Mouse (Mus musculus): ENCODE data around the gene L3mbtl3.

The L3mbtl3 gene

GRCm38 (mm10) chr10:26375790-26376545 is at the start of gene L3mbtl3:
Gene L3mbtl3, minus strand, starts transcription at chr10:26375971.
- CTCF ChIA-PET = interaction anchor here (0.7 kb wide), 1 partner anchor 11 kb away, joined by 6 read pairs; no protein-coding TSS in a partner anchor

- CTCF ChIA-PET = interaction anchor here (0.8 kb wide), 1 partner anchor 72 kb away, joined by 14 read pairs; no protein-coding TSS in a partner anchor
Measured at GRCm38 (mm10) chr10:26421168-26421567, 45.4 kb upstream of the L3mbtl3 start.

GRCm38 (mm10) chr10:26388656-26389055 is 12.9 kb upstream of the L3mbtl3 start:
- CTCF ChIA-PET = no interaction called here

DNA sequence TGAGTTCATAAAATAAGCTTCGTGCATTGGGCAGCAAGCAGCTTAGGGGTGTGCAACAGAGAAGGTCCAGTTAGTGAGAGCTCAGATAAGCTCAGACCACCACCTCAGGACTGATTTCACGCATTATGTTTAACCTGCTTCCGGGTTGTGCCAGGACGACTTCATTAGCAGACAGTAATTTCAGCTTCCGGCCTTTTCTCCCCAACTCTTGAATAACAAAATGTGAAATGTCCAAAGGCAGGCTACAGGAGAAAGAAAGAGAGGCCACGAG is 1.5 kb upstream of the L3mbtl3 start:
- CTCF ChIA-PET = no interaction called here

GRCm38 (mm10) chr10:26376546-26377331 is 968 bp upstream of the L3mbtl3 start:
- CTCF ChIA-PET = no interaction called here

- CTCF ChIA-PET = interaction anchor here (0.6 to 0.7 kb wide), 2 partner anchors 10 to 60 kb away, joined by 3 to 6 read pairs; no protein-coding TSS in a partner anchor
Measured at GRCm38 (mm10) chr10:26375351-26375751, 420 bp downstream of the L3mbtl3 start.

DNA sequence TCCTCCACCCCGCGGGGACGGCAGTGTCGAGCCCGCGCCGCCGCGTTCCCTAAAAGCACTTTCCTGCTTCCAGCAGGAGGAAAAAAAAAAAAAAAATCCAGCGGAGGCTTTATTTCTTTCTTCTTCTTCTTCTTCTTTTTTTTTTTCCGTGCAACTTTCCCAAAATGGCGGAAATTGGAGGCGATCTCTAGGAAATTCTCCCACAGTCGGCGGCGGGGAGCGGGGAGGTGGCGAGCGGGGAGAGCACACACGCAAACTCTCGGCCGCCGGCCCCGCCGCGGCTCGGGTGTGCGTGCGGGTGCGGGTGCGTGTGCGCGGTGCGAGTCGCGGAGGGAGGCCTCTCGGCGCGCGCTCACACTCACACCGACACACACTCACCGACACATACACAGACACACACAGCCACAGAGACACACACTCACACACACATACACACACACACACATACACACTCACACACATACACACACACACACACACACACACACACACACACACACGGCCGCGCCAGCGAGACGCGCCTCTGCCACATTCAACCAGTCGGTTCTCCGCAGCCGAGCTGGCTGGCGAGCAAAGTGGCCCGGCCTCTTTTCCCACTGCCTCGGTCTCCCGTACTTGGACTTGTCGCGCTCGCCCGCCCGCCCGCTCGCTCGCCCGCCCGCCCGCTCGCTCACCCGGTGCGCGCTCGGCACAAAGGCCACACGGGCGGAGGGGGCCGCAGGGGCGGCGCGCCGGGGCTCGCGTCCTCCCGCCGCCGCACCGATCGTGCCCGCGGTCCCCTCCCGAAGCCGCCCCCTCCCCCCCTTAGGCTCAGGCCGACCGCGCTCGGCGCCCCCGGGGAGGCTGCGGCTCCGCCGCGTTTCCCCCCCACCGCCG is 1.1 kb downstream of the L3mbtl3 start:
- CTCF ChIA-PET = interaction anchor here (0.6 to 0.7 kb wide), 2 partner anchors 10 to 59 kb away, joined by 3 to 6 read pairs; no protein-coding TSS in a partner anchor

DNA sequence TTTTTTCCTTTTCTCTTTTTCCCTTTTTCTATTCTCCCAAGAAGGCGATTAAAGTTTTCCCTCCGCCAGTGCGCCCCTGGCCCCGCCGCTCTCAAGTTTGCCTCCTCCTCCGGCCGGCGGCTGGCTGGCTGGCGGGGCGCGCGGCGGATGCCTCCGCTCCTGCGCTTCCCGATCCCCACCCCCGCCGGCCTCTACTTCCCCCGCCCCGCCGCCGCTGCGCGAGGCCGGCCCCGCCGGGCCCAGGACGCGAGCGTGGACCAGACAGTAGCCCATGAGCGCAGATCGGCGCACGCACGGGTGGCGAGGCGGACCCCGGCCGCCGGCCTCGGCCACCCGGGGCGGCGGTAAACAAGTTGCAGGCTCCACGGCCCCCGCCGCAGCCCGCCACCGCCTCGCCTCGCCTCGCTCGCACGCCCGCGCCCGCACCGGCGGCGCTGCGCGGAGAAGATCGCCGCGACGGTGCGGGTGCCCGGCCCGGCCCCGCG is 1.8 kb downstream of the L3mbtl3 start:
- CTCF ChIA-PET = interaction anchor here (0.6 to 1.6 kb wide), 2 partner anchors 379 to 409 kb away, joined by 3 to 7 read pairs; partner anchors contain the start of gene Arhgap18

DNA sequence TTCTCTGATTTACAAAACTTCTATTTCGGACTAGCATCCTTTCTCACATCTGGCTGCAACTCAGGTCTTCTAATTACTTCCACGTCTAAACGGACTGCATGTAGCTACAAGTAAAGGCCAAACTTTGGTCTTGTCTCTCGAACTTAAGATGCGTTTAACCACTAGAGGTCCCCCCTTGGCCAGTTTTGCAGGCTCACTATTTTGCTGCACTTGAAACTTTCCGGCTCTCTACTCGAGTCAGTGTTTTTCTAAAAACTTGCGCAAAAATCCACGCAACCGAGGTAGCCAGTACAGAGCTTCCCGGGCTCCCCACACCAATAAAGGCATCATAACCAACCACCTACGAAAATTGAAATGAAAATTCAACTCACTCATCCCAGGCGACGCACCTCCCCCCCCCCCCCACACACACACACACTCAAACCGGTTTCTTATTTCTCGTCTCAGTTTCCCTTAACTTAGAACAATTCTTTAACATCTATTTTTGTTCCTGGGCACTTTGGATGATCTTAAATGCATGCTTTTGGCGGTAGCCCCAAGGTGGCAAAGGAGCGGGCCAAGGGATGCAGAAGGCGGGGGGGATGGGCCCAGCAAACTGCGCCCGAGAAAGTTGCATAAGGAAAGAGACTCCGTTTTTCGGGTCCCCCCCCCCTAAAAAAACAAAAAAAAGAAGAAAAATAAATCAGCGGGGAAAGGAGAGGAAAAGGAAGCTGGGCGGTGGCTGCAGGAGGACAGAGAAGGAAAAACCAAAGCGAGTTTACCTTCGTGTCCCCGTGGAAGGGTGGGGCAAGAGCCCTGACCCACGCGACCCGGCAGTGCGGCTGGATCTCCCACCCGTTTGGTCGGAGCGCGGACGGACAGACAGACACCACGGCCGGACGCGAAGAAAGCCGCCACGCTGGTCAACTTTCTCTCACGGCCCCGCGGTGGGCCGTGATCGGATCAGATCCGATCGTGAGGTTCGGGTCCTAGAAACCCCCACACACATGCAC is 2.5 kb downstream of the L3mbtl3 start:
- CTCF ChIA-PET = interaction anchor here (0.6 to 1.6 kb wide), 4 partner anchors 22 to 517 kb away, joined by 3 to 7 read pairs (median 4); partner anchors contain the start of gene Arhgap18

GRCm38 (mm10) chr10:26371416-26371815 is 4.4 kb downstream of the L3mbtl3 start:
- CTCF ChIA-PET = no interaction called here

DNA sequence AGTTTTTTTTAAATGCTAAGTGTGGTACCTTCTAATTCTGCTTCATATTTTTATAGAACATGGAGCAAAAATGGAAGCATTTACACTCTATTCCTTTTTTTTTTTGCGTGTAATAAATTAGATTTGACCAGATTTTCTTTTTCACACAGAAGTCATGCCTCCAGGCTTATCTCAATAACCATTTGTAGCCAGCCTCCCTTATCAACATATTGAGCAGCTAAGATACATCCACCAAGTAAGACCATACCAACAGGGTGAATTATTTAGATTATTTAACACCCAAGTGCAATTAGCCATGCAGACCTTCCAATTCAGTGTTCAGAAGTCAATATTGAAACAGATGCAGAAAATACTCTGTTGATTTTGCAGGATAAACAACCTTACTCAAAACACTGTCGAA is 10.8 kb downstream of the L3mbtl3 start:
- CTCF ChIA-PET = interaction anchor here (0.5 to 0.7 kb wide), 3 partner anchors 10 to 771 kb away, joined by 3 to 7 read pairs (median 6); no protein-coding TSS in a partner anchor

DNA sequence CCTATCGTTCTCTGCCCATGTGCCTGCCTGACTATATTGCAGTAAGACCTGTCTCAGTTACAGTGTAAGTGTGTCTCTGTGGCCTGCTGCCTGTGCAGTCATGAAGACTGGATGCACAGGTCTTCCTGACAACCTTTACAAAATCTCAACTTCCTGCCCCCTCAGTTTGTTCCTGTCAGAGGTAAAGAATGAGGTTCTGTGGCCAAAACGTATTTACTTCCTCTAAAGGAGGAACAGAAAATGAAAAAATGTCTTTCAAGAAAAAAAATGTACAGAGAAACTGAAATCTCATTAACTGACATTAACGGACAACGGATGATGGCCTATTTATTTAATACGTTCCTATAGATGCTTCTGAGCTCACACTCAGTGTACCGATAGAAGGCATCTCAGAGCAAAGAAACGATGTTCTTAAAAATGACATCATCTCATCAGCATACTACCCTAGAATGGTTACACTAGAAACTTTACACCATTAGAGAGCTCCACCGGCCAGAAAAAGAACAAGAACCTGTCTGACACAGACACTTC is 11.4 kb downstream of the L3mbtl3 start:
- CTCF ChIA-PET = interaction anchor here (0.6 to 0.7 kb wide), 2 partner anchors 11 to 770 kb away, joined by 3 to 6 read pairs; no protein-coding TSS in a partner anchor

- CTCF ChIA-PET = no interaction called here
Measured at GRCm38 (mm10) chr10:26363605-26364004, 12.2 kb downstream of the L3mbtl3 start.

GRCm38 (mm10) chr10:26358798-26359197 is 17.0 kb downstream of the L3mbtl3 start:
- CTCF ChIA-PET = no interaction called here

DNA sequence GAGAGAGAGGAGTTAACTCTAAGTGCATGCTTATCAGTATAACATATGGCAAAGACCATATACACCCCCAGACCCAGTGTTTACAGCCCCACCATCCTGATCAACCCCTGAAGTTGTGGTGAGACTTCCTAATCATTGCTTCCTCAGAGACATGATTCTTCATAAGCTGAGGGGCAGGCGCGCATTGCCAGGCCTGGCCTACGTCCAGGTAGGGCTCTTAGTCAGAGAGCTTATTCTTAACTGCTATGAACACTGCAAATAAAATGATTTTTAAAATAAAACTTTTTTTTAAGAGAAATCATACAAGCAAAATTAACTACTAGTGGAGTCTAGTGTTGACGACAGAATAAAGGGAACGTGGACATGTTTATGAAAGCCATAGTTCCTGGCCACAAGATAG is 17.5 kb downstream of the L3mbtl3 start:
- CTCF ChIA-PET = no interaction called here

GRCm38 (mm10) chr10:26353781-26354180 is 22.0 kb downstream of the L3mbtl3 start:
- CTCF ChIA-PET = no interaction called here

GRCm38 (mm10) chr10:26351129-26351738 is 24.5 kb downstream of the L3mbtl3 start:
- CTCF ChIA-PET = no interaction called here

GRCm38 (mm10) chr10:26350153-26350552 is 25.6 kb downstream of the L3mbtl3 start:
- CTCF ChIA-PET = no interaction called here

DNA sequence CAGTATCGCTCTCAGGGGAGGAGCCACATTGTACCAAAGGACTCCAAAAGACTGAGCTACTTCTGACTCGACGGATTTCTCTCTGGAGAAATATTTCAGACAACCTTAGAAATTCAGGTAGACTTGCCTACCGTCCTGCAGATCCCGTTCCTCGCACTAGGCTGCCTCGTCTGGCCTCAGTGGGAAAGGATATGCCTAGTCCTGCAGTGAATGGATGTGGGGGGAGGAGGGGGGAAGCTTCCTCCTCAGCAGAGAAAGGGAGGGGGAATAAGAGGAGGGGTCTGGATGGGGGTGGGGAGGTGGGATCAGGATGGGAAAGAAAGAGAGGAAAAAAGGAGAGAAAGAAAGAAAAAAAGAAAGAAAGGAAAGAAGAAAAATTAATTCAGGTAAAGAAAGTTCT is 28.2 kb downstream of the L3mbtl3 start:
- CTCF ChIA-PET = no interaction called here

- CTCF ChIA-PET = no interaction called here
Measured at GRCm38 (mm10) chr10:26345879-26346278, 29.9 kb downstream of the L3mbtl3 start.

Measured in spleen, embryonic (tissue).